Mouse (Mus musculus) naive thymus-derived CD4-positive, alpha-beta T cell, adult 2 months (primary cell): ENCODE data around the gene Myo3b.
A peak's percentile ranks its signal among the peaks of the same experiment; 100 is the strongest.

Experiments used
- DNase-seq: peaks from one replicate; pipeline ENCODE4 v3.0.0-alpha.2; 2011; ENCODE audit warnings: low read depth

Gene Myo3b

GRCm38 (mm10) chr2:70444141-70444540 lies 405.2 kb downstream of the Myo3b start:
- no peak for DNase-seq

DNA sequence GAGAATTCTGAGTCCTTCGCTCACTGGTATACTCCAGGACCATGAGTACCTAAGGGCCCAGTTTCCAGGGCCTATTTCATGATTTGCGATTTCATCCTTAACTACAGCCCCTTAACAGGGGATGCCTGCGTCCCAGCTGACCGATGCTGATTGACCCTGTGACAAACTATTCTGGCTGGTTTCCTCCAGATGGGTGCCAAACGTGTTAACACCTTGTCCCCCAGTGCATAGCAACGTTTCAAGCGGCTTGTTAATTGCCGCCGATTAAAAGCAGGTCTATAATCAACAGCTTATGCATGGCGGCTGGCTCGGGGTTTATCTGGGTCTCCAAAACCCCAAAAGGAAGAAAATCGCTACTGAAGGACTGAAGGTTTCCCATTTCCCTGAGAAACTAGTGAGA lies 417.3 kb downstream of the Myo3b start:
- DNase-seq: no peak

- DNase-seq: no peak
Measured at GRCm38 (mm10) chr2:70463606-70464005, 424.7 kb downstream of the Myo3b start.

DNA sequence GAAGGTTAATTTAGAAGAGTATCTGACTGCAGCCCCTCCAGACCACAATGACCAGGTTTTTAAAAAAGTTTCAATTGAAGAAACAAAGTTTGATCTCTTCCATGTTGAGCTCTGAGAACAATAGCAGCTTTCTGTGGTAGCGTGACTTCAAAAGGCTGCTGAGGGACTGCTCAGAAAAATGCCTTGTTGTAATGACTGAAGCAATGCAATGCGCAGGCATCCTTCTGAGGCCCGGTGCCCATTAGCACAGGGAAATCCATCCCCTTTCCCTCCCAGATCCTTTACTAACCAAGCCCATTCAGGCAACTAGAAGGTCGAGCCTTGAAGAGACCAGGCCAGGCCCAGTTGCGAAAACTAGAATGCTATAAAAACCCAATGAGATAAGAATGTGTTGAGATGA lies 432.2 kb downstream of the Myo3b start:
- DNase-seq: no peak

GRCm38 (mm10) chr2:70471861-70472620 lies 433.1 kb downstream of the Myo3b start:
- peak; percentile 6 for DNase-seq
